Mouse (Mus musculus) lung, embryonic 16.5 days (tissue): ENCODE data around the gene Dnajb5. TPM values are rescaled to one million over a fixed set of nuclear protein-coding genes. Genes with fewer than 3 reads are reported as not detected.

Experiments used
- ATAC-seq: fragments of 200-750 bp; cut with Nextera tagmentation; 2 replicates; pipeline ENCODE4 v1.8.0; 2017; ENCODE audit warnings: low read depth, mild to moderate bottlenecking, moderate library complexity
- H3K27ac ChIP-seq: fragments of 300-500 bp; sonication (generic); 2 replicates; pipeline ENCODE4 v1.5.1; 2014; ENCODE audit warnings: mild to moderate bottlenecking, control low read depth, low read length
- H3K27me3 ChIP-seq: fragments of 300-500 bp; sonication (generic); 2 replicates; pipeline ENCODE4 v1.6.1; 2014; ENCODE audit warnings: low read depth, low read length, mixed read lengths; ENCODE audit not compliant: control insufficient read depth, insufficient read depth
- H3K36me3 ChIP-seq: fragments of 300-500 bp; sonication (generic); 2 replicates; pipeline ENCODE4 v1.6.1; 2014; ENCODE audit warnings: low read length; ENCODE audit not compliant: control insufficient read depth, insufficient read depth
- H3K4me1 ChIP-seq: fragments of 300-500 bp; sonication (generic); replicated peaks from 2 replicates; pipeline ENCODE4 v1.6.1; 2014; ENCODE audit warnings: low read length, mixed read lengths; ENCODE audit not compliant: control insufficient read depth, insufficient read depth
- H3K4me2 ChIP-seq: fragments of 300-500 bp; sonication (generic); 2 replicates; pipeline ENCODE4 v1.6.1; 2014; ENCODE audit warnings: low read depth, low read length, control low read depth
- H3K4me3 ChIP-seq: fragments of 300-500 bp; sonication (generic); 2 replicates; pipeline ENCODE4 v1.5.1; 2014; ENCODE audit warnings: mild to moderate bottlenecking, low read length, control low read depth
- H3K9ac ChIP-seq: fragments of 300-500 bp; sonication (generic); 2 replicates; pipeline ENCODE4 v1.6.1; 2014; ENCODE audit warnings: low read length, control low read depth
- H3K9me3 ChIP-seq: fragments of 300-500 bp; sonication (generic); 2 replicates; pipeline ENCODE4 v1.6.1; 2016; ENCODE audit warnings: low read length; ENCODE audit not compliant: control insufficient read depth
- WGBS: fragments of 180-500 bp; shearing (Covaris S2); extraction: QIAGEN DNeasy Blood & Tissue Kit; methylation state at CpG from one replicate; pipeline ENCODE4 v1.1.7; 2014; 5-methylcytosine and 5-hydroxymethylcytosine counted together
- polyA plus RNA-seq: library from polyadenylated mRNA; unstranded; fragments of >200 nt; fragmentation: Nextera tagmentation; extraction: Ambion mirVana; gene quantifications from 2 replicates; pipeline ENCODE4 v1.2.1, GENCODE M21; 2015

Dnajb5 gene
- polyA plus RNA-seq, 1 experiment from 2014 or later: 7.3 TPM

GRCm38 (mm10) chr4:43002756-43003439, 53.3 kb downstream of the Dnajb5 start:
- H3K36me3 ChIP-seq: no peaks in the 10 kb centered on the region; the same call in 1 of the 2 replicates
- H3K4me3 ChIP-seq: no peak overlapping the region
- no peak overlapping the region for H3K4me2 ChIP-seq
- ATAC-seq: no peak
- no peaks in the 10 kb centered on the region for H3K9me3 ChIP-seq
- H3K27me3 ChIP-seq: no peaks in the 10 kb centered on the region
- peaks cover 15% of the 10 kb centered on the region for H3K4me1 ChIP-seq
- H3K9ac ChIP-seq: no peak overlapping the region
- no peak overlapping the region for H3K27ac ChIP-seq
- WGBS: 76% methylated on average over 12 of the region's 12 CpGs

GRCm38 (mm10) chr4:43004951-43005350, 55.3 kb downstream of the Dnajb5 start:
- H3K27ac ChIP-seq: no peak overlapping the region
- no peak overlapping the region for H3K9ac ChIP-seq
- H3K4me1 ChIP-seq: peaks cover 8% of the 10 kb centered on the region; the same call in 1 of the 2 replicates
- H3K36me3 ChIP-seq: no peaks in the 10 kb centered on the region; the same call in 1 of the 2 replicates
- ATAC-seq: no peak
- no peaks in the 10 kb centered on the region for H3K27me3 ChIP-seq
- no peak overlapping the region for H3K4me2 ChIP-seq
- 93% methylated on average over 3 of the region's 3 CpGs for WGBS
- no peaks in the 10 kb centered on the region for H3K9me3 ChIP-seq
- H3K4me3 ChIP-seq: no peak overlapping the region

GRCm38 (mm10) chr4:43005765-43006164, 56.2 kb downstream of the Dnajb5 start:
- WGBS: 48% methylated on average over 2 of the region's 2 CpGs
- H3K27ac ChIP-seq: no peak overlapping the region
- no peaks in the 10 kb centered on the region for H3K9me3 ChIP-seq
- no peak overlapping the region for H3K9ac ChIP-seq
- no peaks in the 10 kb centered on the region; the same call in 1 of the 2 replicates for H3K36me3 ChIP-seq
- H3K4me3 ChIP-seq: no peak overlapping the region
- H3K4me2 ChIP-seq: no peak overlapping the region
- peaks cover 8% of the 10 kb centered on the region; the same call in 1 of the 2 replicates for H3K4me1 ChIP-seq
- H3K27me3 ChIP-seq: no peaks in the 10 kb centered on the region
- ATAC-seq: no peak

Other genes starting within 250 kb of the Dnajb5 start
- gene 4930578G10Rik, start 214.3 kb upstream of the Dnajb5 start, polyA plus RNA-seq: not detected in 2 replicates
- not detected in 2 replicates for gene Ccl19, start 193.2 kb upstream of the Dnajb5 start, polyA plus RNA-seq
- gene Ccl21a, start 175.8 kb upstream of the Dnajb5 start, polyA plus RNA-seq: 74.8 and 78.1 TPM in 2 replicates
- 0.04 TPM in 1 of 2 replicates, not detected in the other for gene Fam205a1, start 95.9 kb upstream of the Dnajb5 start, polyA plus RNA-seq
- gene Gm12394, start 93.0 kb upstream of the Dnajb5 start, polyA plus RNA-seq: 0.11 TPM in 2 replicates
- gene Fam205c, start 75.6 kb upstream of the Dnajb5 start, polyA plus RNA-seq: not detected in 2 replicates
- gene Phf24, start 33.2 kb upstream of the Dnajb5 start, polyA plus RNA-seq: 0.39 and 0.50 TPM in 2 replicates
- 0.44 and 0.53 TPM in 2 replicates for gene 1700022I11Rik, start 19.8 kb downstream of the Dnajb5 start, polyA plus RNA-seq
- 482 and 519 TPM in 2 replicates for gene Vcp, start 50.7 kb downstream of the Dnajb5 start, polyA plus RNA-seq
- gene Fancg, start 60.7 kb downstream of the Dnajb5 start, polyA plus RNA-seq: 22.5 and 24.1 TPM in 2 replicates
- gene Pigo, start 76.0 kb downstream of the Dnajb5 start, polyA plus RNA-seq: 21.8 and 24.8 TPM in 2 replicates
- 286 and 289 TPM in 2 replicates for gene Stoml2, start 81.9 kb downstream of the Dnajb5 start, polyA plus RNA-seq
- 9.6 and 11.7 TPM in 2 replicates for gene Fam214b, start 96.4 kb downstream of the Dnajb5 start, polyA plus RNA-seq
- gene Unc13b, start 109.1 kb downstream of the Dnajb5 start, polyA plus RNA-seq: 5.4 and 6.5 TPM in 2 replicates